Mouse (Mus musculus) thymus, postnatal 36 days (tissue): ENCODE results near the gene Stat2.

Source experiments
- DNase-seq, 2 experiments: peaks; one replicate each; pipeline ENCODE4 v3.0.0; 2022; ENCODE audit warnings: mixed read lengths in 2 of 2

Gene Stat2

DNA sequence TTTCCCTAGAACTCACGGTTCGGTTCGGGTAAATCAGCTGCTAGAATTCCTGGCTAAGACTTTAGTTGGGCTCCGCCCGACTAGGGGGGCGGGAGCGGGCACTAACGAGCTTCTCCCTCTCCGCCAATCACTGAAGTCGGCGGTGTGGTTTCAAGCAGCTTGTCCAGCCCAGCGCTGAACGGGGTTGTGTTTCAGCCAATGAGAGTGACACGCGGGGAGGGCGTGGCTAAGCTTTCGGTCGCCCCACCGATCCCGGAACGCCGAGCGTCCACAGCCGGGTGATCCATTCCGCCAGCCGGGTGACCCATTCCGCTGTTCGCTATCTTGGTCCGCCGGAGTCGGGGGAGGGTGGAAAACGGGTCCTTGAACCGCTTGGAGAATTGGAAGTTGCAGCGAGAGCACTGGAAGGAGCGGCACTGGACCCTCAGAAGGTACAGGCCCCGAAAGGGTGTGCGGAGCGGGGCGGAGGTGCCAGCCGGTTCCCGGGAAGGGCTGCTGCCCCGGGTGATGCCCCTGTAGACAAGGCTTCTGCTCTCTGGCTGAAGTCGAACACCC, at the start of gene Stat2:
Gene Stat2 (plus strand): TSS at position 273 of the 555 bp plus-strand sequence.
- peak; percentile 93 to 96 for DNase-seq

- DNase-seq: no peak
Measured at GRCm38 (mm10) chr10:128221533-128222286, 48.6 kb upstream of the Stat2 start.

GRCm38 (mm10) chr10:128225064-128225463, 45.3 kb upstream of the Stat2 start:
- DNase-seq: no peak

DNA sequence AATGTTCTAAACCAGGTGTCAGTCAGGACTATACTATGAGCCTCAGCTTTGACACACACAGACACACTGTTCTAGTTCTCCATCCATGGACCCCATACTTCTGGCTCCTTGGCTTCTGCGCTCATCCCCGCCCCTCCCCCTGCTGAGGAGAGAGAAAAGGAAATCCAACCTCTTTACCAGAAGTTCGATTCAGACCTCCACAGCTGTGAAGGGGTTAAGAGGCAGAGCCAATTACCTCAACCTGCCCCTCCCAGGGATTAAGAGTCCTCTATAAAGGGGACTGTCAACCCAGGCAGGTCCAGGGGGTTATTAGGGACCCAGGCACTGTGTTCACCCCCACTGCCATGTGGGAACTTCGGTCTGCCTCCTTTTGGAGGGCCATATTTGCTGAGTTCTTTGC, 44.8 kb upstream of the Stat2 start, which contains the start of gene Mip:
Gene Mip (plus strand): TSS at position 301 of the 400 bp plus-strand sequence.
- no peak for DNase-seq

- DNase-seq: no peak
Measured at GRCm38 (mm10) chr10:128227592-128227991, 42.8 kb upstream of the Stat2 start.

DNA sequence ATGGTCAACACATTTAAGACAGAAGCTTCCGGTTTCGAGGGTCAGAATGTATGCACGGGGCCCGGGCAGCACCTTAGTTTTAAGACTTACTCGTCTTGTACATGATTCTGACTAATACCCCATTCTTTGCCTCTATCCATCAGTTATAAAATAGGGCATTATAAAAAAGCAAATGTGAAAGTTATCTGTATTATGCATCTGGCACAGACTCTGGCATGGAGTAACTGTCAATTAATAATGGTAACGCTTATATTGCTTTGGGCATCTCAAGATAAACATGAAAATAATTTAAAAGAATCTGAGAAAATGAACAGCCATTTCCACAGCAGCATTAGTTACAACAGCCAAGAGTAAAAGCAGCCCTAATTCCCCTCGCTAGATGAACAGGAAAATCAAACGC, 42.4 kb upstream of the Stat2 start:
- DNase-seq: no peak

- peak; percentile 19 to 36 for DNase-seq
Measured at GRCm38 (mm10) chr10:128230582-128230981, 39.8 kb upstream of the Stat2 start.

- DNase-seq: peak in 1 of 2 experiments; percentile 13
Measured at GRCm38 (mm10) chr10:128231146-128231545, 39.2 kb upstream of the Stat2 start.

DNA sequence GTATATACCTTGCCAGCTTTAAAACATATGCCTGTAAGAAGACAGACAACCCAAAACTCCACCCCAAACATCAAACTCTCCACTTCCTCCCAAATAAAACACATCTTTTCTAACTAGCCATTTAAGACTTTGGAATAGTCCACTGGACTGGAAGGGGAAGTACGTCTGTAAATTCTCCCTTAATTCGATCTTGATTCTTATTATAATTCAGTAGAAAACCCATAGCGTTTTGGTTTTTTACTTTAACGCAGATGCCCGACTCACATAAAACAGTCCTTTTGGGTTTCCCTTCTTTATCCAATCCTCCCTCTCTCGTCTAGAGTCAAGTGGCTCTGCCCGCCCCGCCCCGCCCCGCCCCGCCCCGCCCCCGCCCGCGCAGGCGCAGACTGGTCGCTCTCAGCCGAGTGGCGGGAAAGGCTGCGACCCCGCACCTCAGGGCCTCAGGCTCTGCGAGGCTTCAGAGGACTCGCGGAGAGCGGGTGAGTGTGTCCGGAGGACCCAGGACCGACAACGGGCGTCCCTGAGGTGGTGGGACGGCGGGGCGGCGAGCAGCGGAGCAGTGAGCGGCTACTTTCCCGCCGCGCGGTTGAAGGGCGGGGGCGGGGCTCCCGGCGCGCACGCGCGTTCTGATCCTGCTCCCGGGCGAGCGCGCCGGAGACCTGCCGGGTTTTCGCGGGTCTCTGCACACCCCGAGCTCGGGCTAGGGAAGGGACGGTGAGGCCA, 38.5 kb upstream of the Stat2 start, which contains the start of gene Timeless:
Gene Timeless (plus strand): TSS at position 369 of the 723 bp plus-strand sequence.
- DNase-seq: peak; percentile 91 to 92

DNA sequence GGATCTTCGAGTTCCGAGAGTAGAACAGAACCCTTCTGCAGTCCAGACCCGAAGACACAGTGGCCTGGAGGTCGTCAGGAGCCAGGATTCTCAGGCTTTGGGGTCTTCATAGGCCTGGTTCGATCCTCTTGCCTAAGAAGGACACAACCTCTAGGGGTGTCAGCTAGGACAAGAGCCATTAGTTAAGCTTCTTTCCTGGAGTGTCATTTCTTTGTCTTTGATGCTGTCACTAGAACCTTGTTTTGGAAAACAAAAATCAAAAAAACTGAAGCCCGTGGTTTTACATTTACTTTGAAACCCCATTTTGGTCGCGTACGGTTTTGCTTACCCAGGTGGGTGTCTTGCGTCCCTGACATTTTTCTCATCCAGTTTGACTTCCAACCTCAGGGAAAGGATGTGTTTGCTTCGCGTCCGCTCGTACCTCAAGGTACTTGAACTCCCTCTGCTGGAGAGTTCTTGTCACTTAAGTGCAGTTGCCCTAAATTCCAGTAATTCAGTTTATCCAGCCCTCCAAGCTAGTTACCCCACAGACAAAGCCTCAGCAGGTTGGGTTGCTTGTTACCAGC, 37.9 kb upstream of the Stat2 start:
- DNase-seq: peak; percentile 49 to 54

DNA sequence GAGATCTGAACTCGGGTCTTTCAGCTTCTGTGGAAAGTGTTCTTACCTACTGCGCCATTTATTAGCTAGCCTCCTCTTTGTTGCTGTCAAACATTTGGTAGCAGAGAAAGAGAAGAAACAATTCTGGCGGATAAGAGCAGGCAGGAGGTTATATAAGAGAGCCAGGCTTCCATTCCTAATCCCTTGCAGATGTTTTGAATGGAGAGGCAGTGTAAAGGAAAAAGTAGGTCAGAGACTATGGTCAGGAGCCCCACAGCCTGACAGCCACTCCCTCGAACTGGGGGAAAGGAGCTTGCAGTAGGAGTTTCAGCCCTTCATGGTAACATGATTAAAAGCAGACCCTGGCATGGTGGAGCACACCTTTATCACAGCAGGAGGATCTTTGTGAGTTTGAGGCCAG, 34.0 kb upstream of the Stat2 start:
- DNase-seq: no peak

- no peak for DNase-seq
Measured at GRCm38 (mm10) chr10:128237807-128238480, 32.4 kb upstream of the Stat2 start.

DNA sequence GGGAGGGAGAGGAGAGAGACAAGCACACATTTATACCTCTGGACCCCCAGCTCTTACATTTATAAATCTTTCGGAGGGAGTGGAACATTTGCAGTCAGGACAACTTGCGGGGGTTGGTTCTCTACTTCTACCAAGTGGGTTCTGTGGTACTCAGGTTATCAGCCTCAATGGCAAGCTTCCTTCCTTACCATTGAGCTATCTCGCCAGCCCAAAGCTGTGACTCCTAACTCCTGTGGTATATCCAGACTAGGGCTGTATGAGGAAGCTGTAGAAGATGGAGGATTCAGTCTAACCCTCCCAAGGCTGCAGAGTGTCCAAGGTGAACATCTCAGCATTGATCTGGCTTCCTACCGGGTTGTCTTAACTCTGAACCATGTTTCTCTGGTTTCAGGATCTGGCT, 31.2 kb upstream of the Stat2 start:
- no peak for DNase-seq

GRCm38 (mm10) chr10:128240131-128240530, 30.2 kb upstream of the Stat2 start:
- no peak for DNase-seq

DNA sequence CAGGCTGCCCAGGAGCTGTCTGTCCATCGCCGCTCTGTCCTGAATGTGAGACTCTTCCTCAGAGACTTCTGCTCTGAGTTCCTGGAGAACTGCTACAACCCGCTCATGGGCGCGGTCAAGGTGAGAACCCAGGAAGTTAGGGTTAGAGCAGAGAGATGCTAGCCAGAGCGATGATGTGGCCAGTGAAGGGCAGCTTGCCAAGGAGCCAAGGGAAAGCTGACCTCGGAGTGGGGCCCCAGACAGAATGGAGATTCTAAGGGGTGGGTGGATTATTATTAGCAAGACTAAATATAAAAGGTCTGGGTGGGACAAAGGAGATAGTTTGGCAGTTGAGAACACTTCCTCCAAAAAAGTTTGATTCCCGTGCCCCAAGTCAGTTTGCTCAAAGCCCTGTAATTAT, 27.1 kb upstream of the Stat2 start:
- no peak for DNase-seq

GRCm38 (mm10) chr10:128244121-128244520, 26.2 kb upstream of the Stat2 start:
- DNase-seq: no peak

- no peak for DNase-seq
Measured at GRCm38 (mm10) chr10:128247020-128247732, 23.2 kb upstream of the Stat2 start.

DNA sequence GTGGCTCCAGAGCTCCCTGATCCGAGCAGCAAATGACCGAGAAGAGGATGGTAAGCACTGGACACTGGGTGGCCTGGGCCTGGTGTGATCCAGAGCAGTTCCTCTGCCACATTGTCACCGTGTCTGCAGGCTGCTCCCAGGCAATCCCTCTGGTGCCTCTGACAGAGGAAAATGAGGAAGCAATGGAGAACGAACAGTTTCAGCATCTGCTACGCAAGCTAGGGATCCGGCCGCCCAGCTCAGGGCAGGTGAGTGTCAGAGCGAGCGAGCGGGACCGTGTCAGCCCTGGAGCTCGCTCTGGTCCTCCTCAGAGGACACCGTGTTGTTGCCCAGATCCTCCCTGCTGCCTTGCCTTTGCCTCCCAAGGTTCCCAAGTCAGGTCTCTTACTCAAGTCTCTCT, 19.8 kb upstream of the Stat2 start:
- no peak for DNase-seq

GRCm38 (mm10) chr10:128253677-128254255, 16.6 kb upstream of the Stat2 start, which contains the start of gene Apon:
Apon (plus strand) TSS chr10:128254096.
- no peak for DNase-seq

GRCm38 (mm10) chr10:128255925-128256324, 14.4 kb upstream of the Stat2 start:
- no peak for DNase-seq

GRCm38 (mm10) chr10:128256328-128256727, 14.0 kb upstream of the Stat2 start:
- DNase-seq: no peak

- no peak for DNase-seq
Measured at GRCm38 (mm10) chr10:128258953-128259352, 11.4 kb upstream of the Stat2 start.
